Mouse (Mus musculus) liver, embryonic 16.5 days (tissue): ENCODE measurements at regions not wholly inside any gene's neighbourhood (a gene's known extent, or its start where the extent isn't known, plus 50 kb on each side); places are given as distances from the start of the nearest gene placed in this dataset.
A peak's percentile ranks its signal among the peaks of the same experiment; 100 is the strongest.

Experiments
- ATAC-seq: fragments of 200-750 bp; cut with Nextera tagmentation; 2 replicates; pipeline ENCODE4 v1.8.0; 2017; ENCODE audit warnings: low read depth, mild to moderate bottlenecking, moderate number of reproducible peaks, moderate library complexity
- H3K27ac ChIP-seq: fragments of 300-500 bp; sonication (generic); 2 replicates; pipeline ENCODE4 v1.5.1; 2014; ENCODE audit warnings: mild to moderate bottlenecking, low read length
- H3K27me3 ChIP-seq: fragments of 300-500 bp; sonication (generic); 2 replicates; pipeline ENCODE4 v1.6.1; 2014; ENCODE audit warnings: low read depth, low read length, mixed read lengths; ENCODE audit not compliant: control insufficient read depth, insufficient read depth
- H3K36me3 ChIP-seq: fragments of 300-500 bp; sonication (generic); 2 replicates; pipeline ENCODE4 v1.6.1; 2014; ENCODE audit warnings: mild to moderate bottlenecking; ENCODE audit not compliant: control insufficient read depth, insufficient read depth
- H3K4me1 ChIP-seq: fragments of 300-500 bp; sonication (generic); 2 replicates; pipeline ENCODE4 v1.6.1; 2014; ENCODE audit warnings: low read depth, low read length, mixed read lengths; ENCODE audit not compliant: control insufficient read depth
- H3K4me2 ChIP-seq: fragments of 300-500 bp; sonication (generic); 2 replicates; pipeline ENCODE4 v1.6.1; 2014; ENCODE audit warnings: low read depth, low read length, mixed read lengths
- H3K4me3 ChIP-seq: fragments of 300-500 bp; sonication (generic); 2 replicates; pipeline ENCODE4 v1.5.1; 2014; ENCODE audit warnings: low read depth, mild to moderate bottlenecking, low read length
- H3K9ac ChIP-seq: fragments of 300-500 bp; sonication (generic); 2 replicates; pipeline ENCODE4 v1.6.1; 2014; ENCODE audit warnings: low read depth, low read length
- H3K9me3 ChIP-seq: fragments of 300-500 bp; sonication (generic); replicated peaks from 2 replicates; pipeline ENCODE4 v1.6.1; 2016; ENCODE audit warnings: low read length; ENCODE audit not compliant: control insufficient read depth
- WGBS: fragments of 180-500 bp; shearing (Covaris S2); extraction: QIAGEN DNeasy Blood & Tissue Kit; methylation state at CpG from one replicate; pipeline ENCODE4 v1.1.7; 2014; ENCODE audit not compliant: insufficient replicate concordance; 5-methylcytosine and 5-hydroxymethylcytosine counted together

GRCm38 (mm10) chr17:88258361-88258796 lies 182.1 kb upstream of the Foxn2 start:
- ATAC-seq = no peak

GRCm38 (mm10) chr17:88260176-88260575 lies 180.3 kb upstream of the Foxn2 start:
- no peak overlapping the region for H3K4me3 ChIP-seq
- H3K27me3 ChIP-seq = no peaks in the 10 kb centered on the region
- H3K9me3 ChIP-seq = no peaks in the 10 kb centered on the region
- H3K9ac ChIP-seq = no peak overlapping the region
- H3K27ac ChIP-seq = no peak overlapping the region
- no peaks in the 10 kb centered on the region for H3K36me3 ChIP-seq
- no peak overlapping the region for H3K4me2 ChIP-seq
- peaks cover 5% of the 10 kb centered on the region for H3K4me1 ChIP-seq
- 87% methylated on average over 7 of the region's 7 CpGs for WGBS
- ATAC-seq = no peak

More at GRCm38 (mm10) chr17:88258361-88258796, 182.1 kb upstream of the Foxn2 start:
- no peak overlapping the region for H3K27ac ChIP-seq
- WGBS = 39% methylated on average over 11 of the region's 11 CpGs
- no peak overlapping the region for H3K9ac ChIP-seq
- H3K4me1 ChIP-seq = peaks cover 5% of the 10 kb centered on the region
- no peaks in the 10 kb centered on the region for H3K36me3 ChIP-seq
- H3K27me3 ChIP-seq = no peaks in the 10 kb centered on the region
- no peaks in the 10 kb centered on the region for H3K9me3 ChIP-seq
- H3K4me3 ChIP-seq = no peak overlapping the region
- no peak overlapping the region for H3K4me2 ChIP-seq

- Histone ChIP-seq H3K4me3 (no peak overlapping the region), H3K4me1 (peaks cover 5% of the 10 kb centered on the region), H3K9ac (no peak overlapping the region), H3K4me2 (no peak overlapping the region), H3K36me3 (no peaks in the 10 kb centered on the region), H3K27ac (no peak overlapping the region), H3K27me3 (no peaks in the 10 kb centered on the region), H3K9me3 (no peaks in the 10 kb centered on the region)
- no peak for ATAC-seq
- WGBS = 53% methylated on average over 6 of the region's 6 CpGs
Measured at GRCm38 (mm10) chr17:88260826-88261225, 179.7 kb upstream of the Foxn2 start.

GRCm38 (mm10) chr17:88261556-88261955 lies 179.0 kb upstream of the Foxn2 start:
- H3K9me3 ChIP-seq = no peaks in the 10 kb centered on the region
- 63% methylated on average over 8 of the region's 8 CpGs for WGBS

GRCm38 (mm10) chr17:88262326-88263187 lies 178.0 kb upstream of the Foxn2 start:
- Histone ChIP-seq H3K4me1 (no peaks in the 10 kb centered on the region), H3K4me3 (no peak overlapping the region), H3K9ac (no peak overlapping the region), H3K27ac (no peak overlapping the region), H3K9me3 (no peaks in the 10 kb centered on the region), H3K4me2 (no peak overlapping the region), H3K36me3 (no peaks in the 10 kb centered on the region), H3K27me3 (no peaks in the 10 kb centered on the region)
- ATAC-seq = no peak
- WGBS = 65% methylated on average over 13 of the region's 13 CpGs

More at GRCm38 (mm10) chr17:88261556-88261955, 179.0 kb upstream of the Foxn2 start:
- H3K4me2 ChIP-seq = no peak overlapping the region
- H3K4me1 ChIP-seq = peaks cover 4% of the 10 kb centered on the region
- H3K36me3 ChIP-seq = no peaks in the 10 kb centered on the region
- H3K9ac ChIP-seq = no peak overlapping the region
- no peak for ATAC-seq
- H3K27ac ChIP-seq = no peak overlapping the region
- no peaks in the 10 kb centered on the region for H3K27me3 ChIP-seq
- H3K4me3 ChIP-seq = no peak overlapping the region

- Histone ChIP-seq H3K27me3 (no peaks in the 10 kb centered on the region), H3K4me2 (0 out of 2 replicates have a peak overlapping the region, but pooled peaks have one; percentile 1), H3K36me3 (no peaks in the 10 kb centered on the region), H3K4me1 (no peaks in the 10 kb centered on the region), H3K4me3 (no peak overlapping the region), H3K27ac (no peak overlapping the region), H3K9ac (no peak overlapping the region), H3K9me3 (no peaks in the 10 kb centered on the region)
- ATAC-seq = peak; percentile 77
- 65% methylated on average over 13 of the region's 13 CpGs for WGBS
Measured at GRCm38 (mm10) chr17:88265291-88265690, 175.2 kb upstream of the Foxn2 start.

GRCm38 (mm10) chr17:88268216-88268615 lies 172.3 kb upstream of the Foxn2 start:
- Histone ChIP-seq H3K27ac (no peak overlapping the region), H3K4me2 (no peak overlapping the region), H3K9me3 (no peaks in the 10 kb centered on the region), H3K36me3 (no peaks in the 10 kb centered on the region), H3K27me3 (no peaks in the 10 kb centered on the region), H3K9ac (no peak overlapping the region), H3K4me1 (no peaks in the 10 kb centered on the region), H3K4me3 (no peak overlapping the region)
- WGBS = 69% methylated on average over 8 of the region's 8 CpGs
- ATAC-seq = no peak

GRCm38 (mm10) chr17:88268802-88269201 lies 171.7 kb upstream of the Foxn2 start:
- no peak for ATAC-seq
- H3K9ac ChIP-seq = no peak overlapping the region
- H3K36me3 ChIP-seq = no peaks in the 10 kb centered on the region
- H3K4me3 ChIP-seq = no peak overlapping the region
- H3K27ac ChIP-seq = no peak overlapping the region
- 80% methylated on average over 14 of the region's 14 CpGs for WGBS
- no peaks in the 10 kb centered on the region for H3K27me3 ChIP-seq
- H3K4me1 ChIP-seq = no peaks in the 10 kb centered on the region
- H3K4me2 ChIP-seq = no peak overlapping the region
- H3K9me3 ChIP-seq = no peaks in the 10 kb centered on the region

GRCm38 (mm10) chr17:88270896-88271295 lies 169.6 kb upstream of the Foxn2 start:
- H3K27me3 ChIP-seq = no peaks in the 10 kb centered on the region
- H3K4me1 ChIP-seq = no peaks in the 10 kb centered on the region
- no peak overlapping the region for H3K9ac ChIP-seq
- H3K36me3 ChIP-seq = no peaks in the 10 kb centered on the region
- WGBS = 61% methylated on average over 5 of the region's 5 CpGs
- no peak overlapping the region for H3K4me3 ChIP-seq
- no peaks in the 10 kb centered on the region for H3K9me3 ChIP-seq
- ATAC-seq = no peak
- H3K4me2 ChIP-seq = no peak overlapping the region
- H3K27ac ChIP-seq = no peak overlapping the region
